Mouse (Mus musculus): ENCODE measurements at regions not wholly inside any gene's neighbourhood (a gene's known extent, or its start where the extent isn't known, plus 50 kb on each side); places are given as distances from the start of the nearest gene placed in this dataset.

GRCm38 (mm10) chr11:6731505-6731904 is 73.2 kb downstream of the Ramp3 start:
- no peak for TF ChIP-seq POLR2A (IDR thresholded peaks at IDR 0.05; ENCODE audit: borderline replicate concordance, insufficient read depth, low read length)
- TF ChIP-seq CTCF (IDR thresholded peaks at IDR 0.05; ENCODE audit: borderline replicate concordance, insufficient read depth, low read depth, low read length) = no peak

All from cerebellum, adult 2 months (tissue).